Mouse (Mus musculus) B cell, adult 2 months (primary cell): ENCODE data around the gene Rad54l2.

Experiments
- DNase-seq, 2 experiments: peaks; one replicate each; pipeline ENCODE4 v3.0.0; 2022

Rad54l2 gene

GRCm38 (mm10) chr9:106673860-106674259 lies 115.1 kb downstream of the Rad54l2 start:
- no peak for DNase-seq

GRCm38 (mm10) chr9:106664856-106665255 lies 124.1 kb downstream of the Rad54l2 start:
- no peak for DNase-seq

DNA sequence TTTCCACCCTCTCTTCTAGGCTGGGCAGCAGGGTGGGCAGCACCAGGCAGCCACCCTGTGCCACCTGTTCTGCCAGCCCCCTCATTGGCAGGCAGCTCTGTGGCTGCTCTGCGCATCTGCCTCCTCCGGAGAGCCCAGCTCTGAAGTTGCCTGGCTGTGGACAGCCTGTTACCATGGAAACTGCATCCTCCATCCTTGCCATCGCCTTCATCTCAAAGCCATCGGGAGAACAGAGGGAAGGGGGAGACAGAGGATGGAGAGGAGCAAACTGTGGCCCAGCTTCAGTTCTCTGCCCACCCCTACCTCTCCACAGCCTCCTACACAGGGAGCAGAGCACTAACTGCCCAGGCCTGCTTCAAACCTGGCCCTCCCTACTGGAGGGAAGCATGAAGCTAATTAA lies 124.6 kb downstream of the Rad54l2 start:
- no peak for DNase-seq

DNA sequence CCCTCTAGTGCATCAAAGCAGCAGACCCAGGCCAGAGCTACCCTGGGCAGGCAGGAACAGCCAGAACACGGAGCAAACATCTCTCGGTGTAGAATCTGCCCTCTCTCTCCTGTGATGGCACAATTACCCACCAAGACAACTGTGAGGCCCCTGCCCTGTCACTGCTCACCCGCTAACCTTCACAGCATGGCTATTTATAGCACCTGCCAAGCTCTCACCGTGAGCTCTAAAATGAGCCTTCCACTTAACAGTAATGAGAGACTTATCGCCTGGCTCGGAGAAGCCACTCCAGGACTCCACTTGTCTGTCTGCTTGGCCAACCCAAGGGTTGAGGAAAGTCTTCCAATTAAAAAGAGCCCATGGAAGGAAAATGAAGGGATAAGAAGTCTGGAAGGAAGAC lies 125.8 kb downstream of the Rad54l2 start:
- DNase-seq = no peak

GRCm38 (mm10) chr9:106659935-106660334 lies 129.1 kb downstream of the Rad54l2 start:
- no peak for DNase-seq

DNA sequence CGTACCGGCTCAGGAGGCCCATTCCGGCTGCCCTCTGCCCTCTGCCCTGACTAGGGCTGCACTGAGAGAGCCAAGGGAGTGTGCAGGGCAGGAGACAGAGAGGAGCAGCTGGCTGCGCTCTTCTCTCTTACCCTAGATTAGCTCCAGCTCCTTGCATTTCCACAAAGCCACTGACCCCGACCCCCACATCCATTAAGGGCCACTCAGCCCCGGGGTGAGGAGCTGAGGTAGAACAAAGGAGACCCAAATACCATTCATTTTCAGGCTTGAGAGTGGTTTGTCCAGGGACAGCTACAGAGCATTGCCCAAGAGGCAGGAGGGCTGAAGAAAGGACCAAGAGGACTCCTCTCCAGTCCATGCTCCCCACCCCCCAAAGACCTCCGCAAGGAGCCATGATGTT lies 129.6 kb downstream of the Rad54l2 start:
- no peak for DNase-seq

DNA sequence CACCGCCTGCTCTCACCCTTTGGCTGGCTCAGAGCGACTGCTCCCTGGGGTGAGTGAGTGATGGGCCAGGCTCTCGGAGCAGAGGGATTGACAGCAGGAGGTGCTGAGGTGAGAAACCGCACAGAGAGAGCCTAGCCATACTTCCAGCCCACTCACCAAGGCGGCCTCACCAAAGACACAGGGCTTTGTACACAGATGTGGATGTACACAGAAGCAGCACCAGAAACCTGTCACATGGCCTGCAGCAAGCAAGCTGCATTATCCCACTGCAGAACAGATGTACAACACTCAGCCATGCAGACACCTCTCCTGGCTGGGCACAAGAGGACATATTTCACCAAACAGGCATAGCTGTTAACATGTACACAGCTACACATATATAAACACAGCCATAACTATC lies 131.4 kb downstream of the Rad54l2 start:
- no peak for DNase-seq

DNA sequence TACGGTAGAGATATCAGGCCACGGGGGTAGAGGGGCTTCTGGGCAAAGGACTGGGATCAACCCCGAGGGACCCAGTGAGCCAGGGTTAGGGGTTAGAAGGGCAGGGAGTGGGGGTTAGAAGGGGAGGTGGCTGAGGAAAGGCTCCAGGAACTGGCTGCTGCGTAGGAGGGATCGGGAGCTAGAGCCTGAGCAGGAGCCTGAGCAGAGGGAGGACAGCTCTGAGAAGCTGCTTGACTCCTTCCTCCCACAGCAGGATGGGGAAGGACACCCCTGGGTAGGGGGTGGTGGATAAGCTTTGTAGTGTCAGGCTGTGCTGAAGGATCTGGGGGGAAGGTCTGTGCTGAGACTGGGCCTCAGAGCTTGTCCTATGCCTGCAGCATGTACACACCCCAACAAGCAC lies 132.2 kb downstream of the Rad54l2 start:
- no peak for DNase-seq

- DNase-seq = peak; percentile 28 to 33
Measured at GRCm38 (mm10) chr9:106655884-106656720, 132.9 kb downstream of the Rad54l2 start, which contains the start of gene Grm2. Gene Grm2 (minus strand): TSS chr9:106656082.

- no peak for DNase-seq
Measured at GRCm38 (mm10) chr9:106652720-106653119, 136.3 kb downstream of the Rad54l2 start.

DNA sequence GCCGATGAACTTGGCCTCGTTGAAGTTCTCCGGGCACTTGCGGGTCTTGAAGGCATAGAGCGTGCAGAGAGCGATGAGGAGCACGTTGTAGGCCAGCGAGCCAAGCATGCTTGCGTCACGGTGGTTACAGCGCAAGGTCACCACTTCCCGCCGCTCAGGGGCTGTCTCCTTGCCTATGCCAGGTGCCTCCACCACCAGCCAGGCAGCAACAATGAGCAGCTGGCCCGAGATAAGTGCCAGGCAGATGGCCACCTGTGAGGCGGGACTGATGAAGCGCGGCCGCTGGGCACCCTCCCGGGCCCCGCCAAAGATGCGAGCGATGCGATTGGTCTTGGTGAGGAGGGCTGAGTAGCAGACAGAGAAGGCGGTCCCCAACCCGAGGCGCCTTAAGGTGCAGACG lies 141.8 kb downstream of the Rad54l2 start:
- no peak for DNase-seq

DNA sequence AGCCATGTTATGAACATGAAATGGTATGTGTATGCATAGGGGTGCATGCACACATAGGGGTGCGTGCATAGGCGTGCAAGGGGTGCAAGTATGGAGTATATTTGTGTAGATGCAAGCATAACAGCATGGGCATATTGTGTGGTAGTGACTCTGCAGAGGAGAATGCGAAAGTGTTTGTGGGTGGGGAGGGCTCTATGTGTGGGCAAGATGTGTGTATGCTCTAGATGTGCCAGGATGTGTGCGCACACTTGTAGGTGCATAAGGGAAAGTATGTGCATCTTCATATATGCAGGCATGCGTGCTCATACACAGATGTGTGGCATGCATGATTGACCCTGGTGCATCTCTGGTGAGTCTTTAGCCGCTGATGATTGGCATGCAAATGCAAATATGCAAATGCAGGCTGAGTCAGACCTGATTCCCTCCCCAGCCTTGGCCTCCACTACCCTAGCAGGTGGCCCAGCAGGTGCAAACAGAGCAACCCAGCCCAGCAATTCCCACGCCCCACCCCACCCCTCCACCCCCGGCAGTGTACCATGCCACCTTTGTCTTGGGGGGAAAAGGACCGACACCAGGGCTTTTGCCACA lies 143.2 kb downstream of the Rad54l2 start:
- no peak for DNase-seq

- no peak for DNase-seq
Measured at GRCm38 (mm10) chr9:106643787-106644186, 145.2 kb downstream of the Rad54l2 start.

- peak; percentile 77 to 78 for DNase-seq
Measured at GRCm38 (mm10) chr9:106643128-106643527, 145.9 kb downstream of the Rad54l2 start.

DNA sequence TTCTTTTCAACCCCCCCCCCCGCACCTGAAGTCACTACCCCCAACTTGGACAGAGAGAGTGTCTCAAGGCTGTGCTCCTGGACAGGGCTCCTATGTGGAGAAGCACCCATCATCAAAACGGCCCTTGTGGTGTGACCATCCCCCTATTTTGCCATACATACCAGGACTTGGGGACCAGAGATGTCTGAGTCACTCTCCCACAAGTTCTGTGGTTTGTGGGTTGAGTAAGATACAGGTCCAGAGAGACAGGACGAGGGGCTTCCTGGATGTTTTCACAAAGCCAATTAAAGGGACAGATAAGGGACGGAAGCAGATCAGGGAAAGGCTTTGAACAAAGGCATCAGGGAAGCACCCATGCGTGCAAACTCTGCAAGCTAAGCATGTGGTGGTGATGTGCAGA lies 147.6 kb downstream of the Rad54l2 start:
- DNase-seq = no peak

DNA sequence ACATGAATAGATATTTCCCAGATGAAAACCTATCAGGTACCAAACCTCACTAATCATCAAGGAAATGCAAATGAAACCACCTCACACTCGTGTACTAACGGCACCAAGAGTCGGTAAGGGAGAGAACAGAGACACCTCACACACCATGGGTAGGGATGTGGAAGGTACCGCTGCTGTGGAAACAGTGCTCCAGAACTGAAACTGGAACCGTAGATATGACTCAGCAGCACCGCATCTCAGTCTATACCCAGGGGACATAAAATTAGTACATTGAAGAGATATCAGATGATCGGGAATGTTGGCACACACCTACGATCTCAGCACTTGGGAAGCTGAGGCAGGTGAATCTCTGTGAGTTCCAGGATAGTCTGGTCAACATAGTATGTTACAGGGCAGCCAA lies 150.8 kb downstream of the Rad54l2 start:
- DNase-seq = no peak
